ENCODE assay signal across 8 mouse cellular contexts in the genomic region with DNA sequence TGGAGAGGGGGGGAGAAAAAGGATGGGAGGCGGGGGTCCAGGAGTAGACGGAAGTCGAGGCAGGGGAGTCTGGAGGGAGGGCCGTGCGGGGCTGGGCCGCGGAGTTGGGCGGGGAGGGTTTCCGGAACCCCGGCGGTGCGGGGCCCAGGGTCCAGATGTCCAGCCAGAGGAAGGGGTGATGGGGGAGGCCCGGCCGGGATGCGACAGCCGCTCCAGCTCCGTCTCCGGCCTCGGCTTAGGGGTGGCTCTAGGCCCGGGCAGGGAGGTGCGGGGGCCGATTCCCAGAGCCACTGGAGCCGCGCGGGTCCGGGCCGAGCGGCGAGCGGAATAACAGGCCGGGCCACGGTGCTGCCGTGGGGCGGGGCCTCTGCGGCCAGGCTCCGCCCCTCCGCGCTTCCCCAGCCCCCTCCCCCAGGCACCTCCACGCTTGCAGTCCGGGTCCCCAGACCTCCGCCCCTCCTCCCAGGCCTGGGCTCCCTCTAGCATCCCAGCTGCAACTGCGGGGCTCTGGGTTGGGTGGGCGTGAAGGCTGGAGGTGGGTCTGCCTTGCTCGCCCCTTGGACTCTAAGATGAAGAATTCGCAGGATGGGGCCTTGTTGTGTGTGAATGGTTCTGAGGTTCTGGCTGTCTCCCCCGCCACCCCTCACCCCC. TPM values are rescaled to one million over a fixed set of nuclear protein-coding genes. Genes with fewer than 3 reads are reported as not detected.
DNase-seq lines count a peak whose midpoint lies in the region; ATAC-seq lines count a peak whose summit lies in the region.

No protein-coding gene starts in this region.

- DNase-seq in thymus, postnatal 36 days: peak; percentile 4 to 27
- no peak for DNase-seq in thymus, postnatal 14 days
- peak; percentile 70 for DNase-seq in cerebellum, adult 11 months
- DNase-seq in hindbrain, embryonic 11.5 days (ENCODE audit: low spot score): peak; percentile 89
- DNase-seq in liver, embryonic 13.5 days: peak; percentile 53
- DNase-seq in frontal cortex, adult 2 months (ENCODE audit: extremely low spot score in 1 of 2, low spot score in 1 of 2): no peak

- H3K27ac ChIP-seq in forebrain, embryonic 12.5 days: peak overlapping the region; percentile 88
- H3K27ac ChIP-seq in hindbrain, embryonic 11.5 days (ENCODE audit: low read depth, low read length): peak overlapping the region; percentile 90
- H3K27ac ChIP-seq in liver, embryonic 13.5 days: peak overlapping the region; percentile 90
- peak overlapping the region; percentile 47 for H3K27ac ChIP-seq in neural tube, embryonic 12.5 days

- peaks cover 60% of the 10 kb centered on the region for H3K4me1 ChIP-seq in forebrain, embryonic 12.5 days
- H3K4me1 ChIP-seq in hindbrain, embryonic 11.5 days (replicated peaks; ENCODE audit: control insufficient read depth, insufficient read depth, low read length): peaks cover 9% of the 10 kb centered on the region
- peaks cover 78% of the 10 kb centered on the region for H3K4me1 ChIP-seq in liver, embryonic 13.5 days (replicated peaks)
- H3K4me1 ChIP-seq in neural tube, embryonic 12.5 days: peaks cover 60% of the 10 kb centered on the region

- peaks cover 4% of the 10 kb centered on the region; the same call in 1 of the 2 replicates for H3K27me3 ChIP-seq in forebrain, embryonic 12.5 days
- H3K27me3 ChIP-seq in hindbrain, embryonic 11.5 days (ENCODE audit: control insufficient read depth, insufficient read depth, low read length): no peaks in the 10 kb centered on the region
- H3K27me3 ChIP-seq in liver, embryonic 13.5 days: peaks cover 13% of the 10 kb centered on the region
- no peaks in the 10 kb centered on the region for H3K27me3 ChIP-seq in neural tube, embryonic 12.5 days (replicated peaks)

- H3K4me3 ChIP-seq in forebrain, embryonic 12.5 days (replicated peaks): peak overlapping the region; percentile 72
- H3K4me3 ChIP-seq in hindbrain, embryonic 11.5 days (ENCODE audit: low read depth, low read length): peak overlapping the region; percentile 77
- peak overlapping the region; percentile 64 for H3K4me3 ChIP-seq in liver, embryonic 13.5 days (replicated peaks)
- H3K4me3 ChIP-seq in neural tube, embryonic 12.5 days: peak overlapping the region; percentile 76

- peaks cover 27% of the 10 kb centered on the region for H3K36me3 ChIP-seq in forebrain, embryonic 12.5 days (replicated peaks)
- H3K36me3 ChIP-seq in hindbrain, embryonic 11.5 days (ENCODE audit: control insufficient read depth, insufficient read depth, low read length): 0 out of 2 replicates have a peak, but pooled peaks cover 4% of the 10 kb centered on the region
- H3K36me3 ChIP-seq in liver, embryonic 13.5 days: peaks cover 10% of the 10 kb centered on the region; the same call in 1 of the 2 replicates
- peaks cover 33% of the 10 kb centered on the region for H3K36me3 ChIP-seq in neural tube, embryonic 12.5 days

- peak overlapping the region; percentile 99 for H3K4me2 ChIP-seq in forebrain, embryonic 12.5 days
- H3K4me2 ChIP-seq in hindbrain, embryonic 11.5 days (replicated peaks; ENCODE audit: low read depth, low read length): peak overlapping the region; percentile 99
- peak overlapping the region; percentile 99 for H3K4me2 ChIP-seq in liver, embryonic 13.5 days
- peak overlapping the region; percentile 94 for H3K4me2 ChIP-seq in neural tube, embryonic 12.5 days (replicated peaks)

- H3K9ac ChIP-seq in forebrain, embryonic 12.5 days: peak overlapping the region; percentile 94
- H3K9ac ChIP-seq in hindbrain, embryonic 11.5 days (ENCODE audit: low read depth, low read length): peak overlapping the region; percentile 92
- peak overlapping the region; percentile 79 for H3K9ac ChIP-seq in liver, embryonic 13.5 days
- peak overlapping the region; percentile 89 for H3K9ac ChIP-seq in neural tube, embryonic 12.5 days

- 0% methylated on average over 26 of the region's 46 CpGs for WGBS in forebrain, embryonic 12.5 days
- WGBS in hindbrain, embryonic 11.5 days: under 1% methylated on average over 28 of the region's 46 CpGs
- WGBS in liver, embryonic 13.5 days (ENCODE audit: insufficient replicate concordance): under 1% methylated on average over 44 of the region's 46 CpGs
- 0% methylated on average over 29 of the region's 46 CpGs for WGBS in neural tube, embryonic 12.5 days

- H3K9me3 ChIP-seq in forebrain, embryonic 12.5 days: 0 out of 2 replicates have a peak, but pooled peaks cover 3% of the 10 kb centered on the region
- no peaks in the 10 kb centered on the region for H3K9me3 ChIP-seq in hindbrain, embryonic 11.5 days (ENCODE audit: control insufficient read depth, low read length)
- no peaks in the 10 kb centered on the region for H3K9me3 ChIP-seq in liver, embryonic 13.5 days (replicated peaks)
- H3K9me3 ChIP-seq in neural tube, embryonic 12.5 days: no peaks in the 10 kb centered on the region

- ATAC-seq in forebrain, embryonic 12.5 days (ENCODE audit: low FRiP score): peak; percentile 86
- peak; percentile 87 for ATAC-seq in hindbrain, embryonic 11.5 days (ENCODE audit: low FRiP score)
- ATAC-seq in liver, embryonic 13.5 days (ENCODE audit: low read depth): peak; percentile 59
- ATAC-seq in neural tube, embryonic 12.5 days (ENCODE audit: low FRiP score, low read depth): peak; percentile 85

RNA-seq across cellular contexts. Expression of gene Arhgef25, which starts 1.3 kb away (rescaled TPM):
- 32.3 and 36.4 TPM in 2 replicates for polyA plus RNA-seq in forebrain, embryonic 12.5 days (2016; fragmentation: Nextera tagmentation; extraction: Ambion mirVana)
- 30.1 and 32.0 TPM in 2 replicates for polyA plus RNA-seq in hindbrain, embryonic 11.5 days (2014; fragmentation: Nextera tagmentation; extraction: Ambion mirVana)
- 8.1 and 8.2 TPM in 2 replicates for polyA plus RNA-seq in liver, embryonic 13.5 days (2015; fragmentation: Nextera tagmentation; extraction: Ambion mirVana)
- 43.3 and 43.6 TPM in 2 replicates for polyA plus RNA-seq in neural tube, embryonic 12.5 days (2016; fragmentation: Nextera tagmentation; extraction: Ambion mirVana)
- polyA plus RNA-seq in frontal cortex, adult 2 months (2012; rRNA removed): 184 and 198 TPM in 2 replicates

RNA-seq across cellular contexts. Expression of gene Dtx3, which starts 6.9 kb away (rescaled TPM):
- polyA plus RNA-seq in forebrain, embryonic 12.5 days (2016; fragmentation: Nextera tagmentation; extraction: Ambion mirVana): 170 and 172 TPM in 2 replicates
- polyA plus RNA-seq in hindbrain, embryonic 11.5 days (2014; fragmentation: Nextera tagmentation; extraction: Ambion mirVana): 143 and 158 TPM in 2 replicates
- 16.8 and 19.3 TPM in 2 replicates for polyA plus RNA-seq in liver, embryonic 13.5 days (2015; fragmentation: Nextera tagmentation; extraction: Ambion mirVana)
- polyA plus RNA-seq in neural tube, embryonic 12.5 days (2016; fragmentation: Nextera tagmentation; extraction: Ambion mirVana): 189 and 199 TPM in 2 replicates
- 375 and 413 TPM in 2 replicates for polyA plus RNA-seq in frontal cortex, adult 2 months (2012; rRNA removed)

RNA-seq across cellular contexts. Expression of gene Slc26a10, which starts 8.1 kb away (rescaled TPM):
- polyA plus RNA-seq in forebrain, embryonic 12.5 days (2016; fragmentation: Nextera tagmentation; extraction: Ambion mirVana): 0.86 and 2.2 TPM in 2 replicates
- 0.73 and 0.96 TPM in 2 replicates for polyA plus RNA-seq in hindbrain, embryonic 11.5 days (2014; fragmentation: Nextera tagmentation; extraction: Ambion mirVana)
- polyA plus RNA-seq in liver, embryonic 13.5 days (2015; fragmentation: Nextera tagmentation; extraction: Ambion mirVana): 1.8 and 2.1 TPM in 2 replicates
- 1.5 and 1.8 TPM in 2 replicates for polyA plus RNA-seq in neural tube, embryonic 12.5 days (2016; fragmentation: Nextera tagmentation; extraction: Ambion mirVana)
- 5.5 and 6.6 TPM in 2 replicates for polyA plus RNA-seq in frontal cortex, adult 2 months (2012; rRNA removed)

RNA-seq across cellular contexts. Expression of gene Pip4k2c, which starts 22.8 kb away (rescaled TPM):
- 19.4 and 20.2 TPM in 2 replicates for polyA plus RNA-seq in forebrain, embryonic 12.5 days (2016; fragmentation: Nextera tagmentation; extraction: Ambion mirVana)
- 11.8 and 12.9 TPM in 2 replicates for polyA plus RNA-seq in hindbrain, embryonic 11.5 days (2014; fragmentation: Nextera tagmentation; extraction: Ambion mirVana)
- polyA plus RNA-seq in liver, embryonic 13.5 days (2015; fragmentation: Nextera tagmentation; extraction: Ambion mirVana): 39.8 and 45.8 TPM in 2 replicates
- 22.0 and 22.4 TPM in 2 replicates for polyA plus RNA-seq in neural tube, embryonic 12.5 days (2016; fragmentation: Nextera tagmentation; extraction: Ambion mirVana)
- 97.3 and 97.4 TPM in 2 replicates for polyA plus RNA-seq in frontal cortex, adult 2 months (2012; rRNA removed)

RNA-seq across cellular contexts. Expression of gene B4galnt1, which starts 23.6 kb away (rescaled TPM):
- 13.3 and 14.7 TPM in 2 replicates for polyA plus RNA-seq in forebrain, embryonic 12.5 days (2016; fragmentation: Nextera tagmentation; extraction: Ambion mirVana)
- polyA plus RNA-seq in hindbrain, embryonic 11.5 days (2014; fragmentation: Nextera tagmentation; extraction: Ambion mirVana): 10.4 and 12.4 TPM in 2 replicates
- 9.3 and 11.0 TPM in 2 replicates for polyA plus RNA-seq in liver, embryonic 13.5 days (2015; fragmentation: Nextera tagmentation; extraction: Ambion mirVana)
- polyA plus RNA-seq in neural tube, embryonic 12.5 days (2016; fragmentation: Nextera tagmentation; extraction: Ambion mirVana): 29.2 and 31.5 TPM in 2 replicates
- polyA plus RNA-seq in frontal cortex, adult 2 months (2012; rRNA removed): 112 and 132 TPM in 2 replicates

Comparison
In these comparisons a context has a peak if more than half of its experiments do, and no peak if none do; other contexts are left out.
1. DNase-seq: peak in thymus, postnatal 36 days (2 of 2), cerebellum, adult 11 months (single experiment), hindbrain, embryonic 11.5 days (single experiment) and liver, embryonic 13.5 days (single experiment); none in thymus, postnatal 14 days (single experiment) and frontal cortex, adult 2 months (0 of 2).
2. Peak in every context shown above with its lines, with median percentiles within 50 percentile points of each other: ATAC-seq, H3K27ac ChIP-seq, H3K4me2 ChIP-seq, H3K4me3 ChIP-seq and H3K9ac ChIP-seq.